Mouse (Mus musculus): Measurements from ENCODE around the gene Ccn2. TPM values are rescaled to one million over a fixed set of nuclear protein-coding genes. Genes with fewer than 3 reads are reported as not detected.

Gene Ccn2
- total and polyA plus RNA-seq, 3 experiments: not detected

Other genes starting within 250 kb of the Ccn2 start
- 2.8 and 3.1 TPM in 2 replicates for gene Enpp1, start 116.7 kb downstream of the Ccn2 start, total RNA-seq (2012; rRNA removed)
- 0.34 and 0.58 TPM in 2 replicates for gene Enpp1, start 116.7 kb downstream of the Ccn2 start, total RNA-seq (2014; rRNA removed)
- 0.79 and 0.87 TPM in 2 replicates for gene Enpp1, start 116.7 kb downstream of the Ccn2 start, polyA plus RNA-seq (2012; ENCODE audit: insufficient read length, low read depth)
- 0.04 TPM in 1 of 2 replicates, not detected in the other for gene Enpp3, start 247.4 kb downstream of the Ccn2 start, total RNA-seq (2012; rRNA removed)
- gene Enpp3, start 247.4 kb downstream of the Ccn2 start, total RNA-seq (2014; rRNA removed): 0.08 and 0.15 TPM in 2 replicates
- 0.24 and 0.48 TPM in 2 replicates for gene Enpp3, start 247.4 kb downstream of the Ccn2 start, polyA plus RNA-seq (2012; ENCODE audit: insufficient read length, low read depth)